ENCODE assay signal across 8 mouse cellular contexts in genomic region chr4:129048501-129049305, GRCm38 (mm10). TPM values are rescaled to one million over a fixed set of nuclear protein-coding genes. Genes with fewer than 3 reads are reported as not detected.
DNase-seq lines count a peak whose midpoint lies in the region; ATAC-seq and TF ChIP-seq lines count a peak whose summit lies in the region.

No protein-coding gene starts in this region.

- peak overlapping the region; percentile 73 for H3K9ac ChIP-seq in kidney, embryonic 16.5 days (replicated peaks; ENCODE audit: low read length)
- peak overlapping the region; percentile 28 for H3K9ac ChIP-seq in liver, adult 2 months (ENCODE audit: low read depth, low read length)
- peak overlapping the region; percentile 69 for H3K9ac ChIP-seq in midbrain, postnatal 0 days (replicated peaks; ENCODE audit: low read length, poor library complexity, severe bottlenecking)

- no peaks in the 10 kb centered on the region for H3K79me2 ChIP-seq in liver, adult 2 months (ENCODE audit: control insufficient read depth, insufficient read depth, low read length)

- no peak for TF ChIP-seq CTCF in liver, adult 2 months (IDR thresholded peaks at IDR 0.05; ENCODE audit: low read depth, low read length)
- no peak for TF ChIP-seq CTCF in midbrain, postnatal 0 days (IDR thresholded peaks at IDR 0.05)

- no peak for TF ChIP-seq POLR2A in liver, adult 2 months (IDR thresholded peaks at IDR 0.05; ENCODE audit: extremely low read depth, insufficient read depth, low read length)

- no peak overlapping the region for H3K27ac ChIP-seq in kidney, embryonic 16.5 days (ENCODE audit: low read length)
- H3K27ac ChIP-seq in liver, adult 2 months (replicated peaks; ENCODE audit: insufficient read depth, low read depth, low read length) = no peak overlapping the region
- peak overlapping the region; percentile 98 for H3K27ac ChIP-seq in midbrain, postnatal 0 days (ENCODE audit: low read depth, low read length)

- H3K27me3 ChIP-seq in kidney, embryonic 16.5 days (ENCODE audit: insufficient read depth, low read length) = peaks cover 49% of the 10 kb centered on the region
- peaks cover 6% of the 10 kb centered on the region; the same call in 1 of the 2 replicates for H3K27me3 ChIP-seq in liver, adult 2 months (ENCODE audit: control insufficient read depth, insufficient read depth, low read length)
- H3K27me3 ChIP-seq in midbrain, postnatal 0 days (ENCODE audit: insufficient read depth, low read length) = no peaks in the 10 kb centered on the region

- WGBS in kidney, embryonic 16.5 days = under 1% methylated on average over 44 of the region's 52 CpGs
- 2% methylated on average over 52 of the region's 52 CpGs for WGBS in liver, adult 2 months
- WGBS in midbrain, postnatal 0 days = under 1% methylated on average over 44 of the region's 52 CpGs

- H3K9me3 ChIP-seq in kidney, embryonic 16.5 days (ENCODE audit: low read length) = no peaks in the 10 kb centered on the region
- no peaks in the 10 kb centered on the region for H3K9me3 ChIP-seq in midbrain, postnatal 0 days (ENCODE audit: low read length)

- H3K4me3 ChIP-seq in kidney, embryonic 16.5 days (ENCODE audit: low read length) = peak overlapping the region; percentile 52
- H3K4me3 ChIP-seq in liver, adult 2 months (ENCODE audit: insufficient read depth, low read depth, low read length) = peak overlapping the region; percentile 57
- peak overlapping the region; percentile 41 for H3K4me3 ChIP-seq in midbrain, postnatal 0 days (ENCODE audit: low read depth, low read length)

- H3K36me3 ChIP-seq in kidney, embryonic 16.5 days (ENCODE audit: insufficient read depth, low read length) = no peaks in the 10 kb centered on the region
- H3K36me3 ChIP-seq in liver, adult 2 months (ENCODE audit: control insufficient read depth, insufficient read depth, low read length) = no peaks in the 10 kb centered on the region
- H3K36me3 ChIP-seq in midbrain, postnatal 0 days (ENCODE audit: insufficient read depth, low read length) = no peaks in the 10 kb centered on the region; the same call in 1 of the 2 replicates

- H3K4me1 ChIP-seq in kidney, embryonic 16.5 days (ENCODE audit: insufficient read depth, low read length) = 0 out of 2 replicates have a peak, but pooled peaks cover 11% of the 10 kb centered on the region
- H3K4me1 ChIP-seq in liver, adult 2 months (ENCODE audit: control insufficient read depth, insufficient read depth, low read length) = 0 out of 2 replicates have a peak, but pooled peaks cover 6% of the 10 kb centered on the region
- peaks cover 4% of the 10 kb centered on the region; the same call in 1 of the 2 replicates for H3K4me1 ChIP-seq in midbrain, postnatal 0 days (ENCODE audit: insufficient read depth, low read length)

- peak; percentile 21 for DNase-seq in thymus, postnatal 14 days
- no peak for DNase-seq in thymus, postnatal 10 days (ENCODE audit: low spot score in 2 of 2)
- peak; percentile 84 for DNase-seq in embryo, embryonic 10.5 days (ENCODE audit: low spot score)
- DNase-seq in heart, adult 18-20 months = peak; percentile 63 to 69
- DNase-seq in liver, adult 2 months (ENCODE audit: extremely low read depth, low read depth, low spot score) = no peak
- DNase-seq in midbrain, postnatal 0 days (ENCODE audit: low spot score) = peak; percentile 93
- peak; percentile 77 for DNase-seq in telencephalon, adult 2 months (ENCODE audit: low read depth, low spot score)

- H3K4me2 ChIP-seq in kidney, embryonic 16.5 days (replicated peaks; ENCODE audit: low read depth, low read length) = peak overlapping the region; percentile 97
- peak overlapping the region; percentile 80 for H3K4me2 ChIP-seq in midbrain, postnatal 0 days (ENCODE audit: low read depth, low read length, poor library complexity, severe bottlenecking)

- ATAC-seq in kidney, embryonic 16.5 days (ENCODE audit: low FRiP score, low TSS enrichment) = peak; percentile 90
- ATAC-seq in midbrain, postnatal 0 days (ENCODE audit: low FRiP score) = peak; percentile 92

RNA-seq across cellular contexts. Expression of gene Rnf19b, which starts 9.4 kb away (rescaled TPM):
- total RNA-seq in heart, adult 18-20 months (2021) = 10 to 100 TPM; 27.3 to 28.2 TPM
- 6.4 and 6.7 TPM in 2 replicates for polyA plus RNA-seq in kidney, embryonic 16.5 days (2015; fragmentation: Nextera tagmentation; extraction: Ambion mirVana)
- 35.0 and 46.2 TPM in 2 replicates for total RNA-seq in liver, adult 2 months (2014; rRNA removed)
- polyA plus RNA-seq in liver, adult 2 months (2012; rRNA removed) = 44.0 and 49.1 TPM in 2 replicates
- 138 and 160 TPM in 2 replicates for total RNA-seq in midbrain, postnatal 0 days (2014; rRNA removed)
- polyA plus RNA-seq in midbrain, postnatal 0 days (2015; fragmentation: Nextera tagmentation; extraction: Ambion mirVana) = 34.8 and 40.2 TPM in 2 replicates

RNA-seq across cellular contexts. Expression of gene Tmem54, which starts 56.6 kb away (rescaled TPM):
- not detected for total RNA-seq in heart, adult 18-20 months (2021)
- 11.5 and 14.5 TPM in 2 replicates for polyA plus RNA-seq in kidney, embryonic 16.5 days (2015; fragmentation: Nextera tagmentation; extraction: Ambion mirVana)
- total RNA-seq in liver, adult 2 months (2014; rRNA removed) = 0.13 TPM in 1 of 2 replicates, not detected in the other
- polyA plus RNA-seq in liver, adult 2 months (2012; rRNA removed) = 0.37 and 0.65 TPM in 2 replicates
- 0.99 TPM in 1 of 2 replicates, not detected in the other for total RNA-seq in midbrain, postnatal 0 days (2014; rRNA removed)
- polyA plus RNA-seq in midbrain, postnatal 0 days (2015; fragmentation: Nextera tagmentation; extraction: Ambion mirVana) = 0.21 TPM in 1 of 2 replicates, not detected in the other

RNA-seq across cellular contexts. Expression of gene Ak2, which starts 56.9 kb away (rescaled TPM):
- 10 to 100 TPM; 75.7 to 78.3 TPM for total RNA-seq in heart, adult 18-20 months (2021)
- 226 and 238 TPM in 2 replicates for polyA plus RNA-seq in kidney, embryonic 16.5 days (2015; fragmentation: Nextera tagmentation; extraction: Ambion mirVana)
- 194 and 232 TPM in 2 replicates for total RNA-seq in liver, adult 2 months (2014; rRNA removed)
- 140 and 156 TPM in 2 replicates for polyA plus RNA-seq in liver, adult 2 months (2012; rRNA removed)
- total RNA-seq in midbrain, postnatal 0 days (2014; rRNA removed) = 28.8 and 31.0 TPM in 2 replicates
- 66.0 and 67.1 TPM in 2 replicates for polyA plus RNA-seq in midbrain, postnatal 0 days (2015; fragmentation: Nextera tagmentation; extraction: Ambion mirVana)

Comparison
In these comparisons a context has a peak if more than half of its experiments do, and no peak if none do; other contexts are left out.
1. DNase-seq: peak in thymus, postnatal 14 days (single experiment), embryo, embryonic 10.5 days (single experiment), heart, adult 18-20 months (2 of 2), midbrain, postnatal 0 days (single experiment) and telencephalon, adult 2 months (single experiment); none in thymus, postnatal 10 days (0 of 2) and liver, adult 2 months (single experiment).
2. Peak in every context shown above with its lines, with median percentiles within 50 percentile points of each other: H3K4me3 ChIP-seq and H3K9ac ChIP-seq.